Mouse (Mus musculus) embryo, embryonic 10.5 days (tissue): Measurements from ENCODE around the gene Spc25.

Source experiments
- DNase-seq: peaks from one replicate; pipeline ENCODE4 v3.0.0-alpha.2; 2015; ENCODE audit warnings: low spot score

The Spc25 gene

DNA sequence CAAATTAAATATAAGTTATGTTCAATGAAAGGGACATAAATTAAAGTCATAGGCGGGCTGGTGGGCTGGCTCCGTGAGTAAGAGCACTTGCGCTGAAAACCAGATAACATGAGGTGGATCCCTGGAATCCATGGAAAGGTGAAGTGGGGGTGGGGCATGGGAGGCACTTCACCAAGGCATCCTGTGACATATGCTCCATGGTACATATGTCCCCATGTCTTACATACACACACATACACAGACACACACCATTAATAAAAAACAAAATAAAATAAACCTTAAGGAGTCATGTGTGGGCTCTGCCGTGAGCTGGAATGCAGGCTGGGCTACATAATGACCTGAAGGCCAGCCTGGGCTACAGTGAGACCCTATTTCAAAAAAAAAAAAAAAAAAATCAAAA lies 26.3 kb downstream of the Spc25 start:
- DNase-seq, result no peak

GRCm38 (mm10) chr2:69175296-69175695 lies 30.7 kb downstream of the Spc25 start:
- no peak for DNase-seq

- peak; percentile 17 for DNase-seq
Observed at GRCm38 (mm10) chr2:69170395-69171077, 35.5 kb downstream of the Spc25 start.

- no peak for DNase-seq
Observed at GRCm38 (mm10) chr2:69158907-69159306, 47.1 kb downstream of the Spc25 start.

DNA sequence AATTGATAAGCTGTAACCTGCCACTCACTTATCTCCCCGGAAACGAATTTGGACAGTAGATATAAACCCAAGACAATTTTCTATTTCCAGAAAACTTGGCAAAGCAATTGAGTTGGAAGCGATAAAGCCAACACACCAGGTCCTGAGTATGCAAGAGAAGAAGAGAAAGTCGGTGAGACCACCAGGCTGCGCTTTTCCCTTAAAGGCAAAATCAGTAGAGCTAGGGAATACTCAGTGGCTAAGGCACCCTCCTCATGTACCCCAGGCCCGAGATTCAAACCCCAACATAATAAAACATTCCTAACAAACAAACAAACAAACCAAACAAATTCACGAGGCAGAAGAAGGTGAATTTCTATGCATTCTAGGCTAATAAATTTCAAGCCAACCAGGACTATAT lies 49.7 kb downstream of the Spc25 start:
- no peak for DNase-seq

- peak; percentile 18 for DNase-seq
Observed at GRCm38 (mm10) chr2:69155861-69156260, 50.1 kb downstream of the Spc25 start.

DNA sequence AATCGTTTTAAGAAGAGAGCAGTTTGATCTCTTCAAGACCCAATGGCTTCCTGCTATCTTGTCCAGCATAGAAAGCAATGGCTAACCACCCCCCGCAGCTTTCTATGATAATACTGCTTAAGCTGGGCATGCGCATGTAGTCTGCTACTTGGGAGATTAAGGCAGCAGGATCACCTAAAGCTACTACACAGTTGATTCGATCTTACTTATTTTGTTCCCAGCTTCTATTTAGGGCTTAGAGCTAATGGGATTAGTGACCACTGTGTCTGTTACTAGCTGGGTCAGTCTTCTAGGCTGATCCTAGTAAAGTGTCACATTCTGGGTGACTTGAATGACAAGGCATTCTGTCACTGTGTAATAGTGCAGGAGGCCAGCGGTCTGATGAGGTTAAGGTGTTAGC lies 55.2 kb downstream of the Spc25 start:
- no peak for DNase-seq

- no peak for DNase-seq
Observed at GRCm38 (mm10) chr2:69149154-69149553, 56.8 kb downstream of the Spc25 start.

- no peak for DNase-seq
Observed at GRCm38 (mm10) chr2:69148691-69149090, 57.3 kb downstream of the Spc25 start.
